Mouse (Mus musculus): ENCODE data around the gene Plet1.

Plet1 gene

GRCm38 (mm10) chr9:50495405-50496150 lies 1.3 kb downstream of the Plet1 start:
- DNase-seq (ENCODE audit: low spot score in 2 of 2), result no peak

- DNase-seq (ENCODE audit: low spot score in 2 of 2), result no peak
Measured at GRCm38 (mm10) chr9:50496151-50496505, 1.8 kb downstream of the Plet1 start.

GRCm38 (mm10) chr9:50496546-50496945 lies 2.2 kb downstream of the Plet1 start:
- no peak for DNase-seq (ENCODE audit: low spot score in 2 of 2)

- no peak for DNase-seq (ENCODE audit: low spot score in 2 of 2)
Measured at GRCm38 (mm10) chr9:50497076-50497475, 2.8 kb downstream of the Plet1 start.

GRCm38 (mm10) chr9:50497536-50497935 lies 3.2 kb downstream of the Plet1 start:
- DNase-seq (ENCODE audit: low spot score in 2 of 2), result no peak

- no peak for DNase-seq (ENCODE audit: low spot score in 2 of 2)
Measured at GRCm38 (mm10) chr9:50498815-50499214, 4.5 kb downstream of the Plet1 start.

GRCm38 (mm10) chr9:50499781-50500180 lies 5.5 kb downstream of the Plet1 start:
- no peak for DNase-seq (ENCODE audit: low spot score in 2 of 2)

GRCm38 (mm10) chr9:50500467-50500973 lies 6.2 kb downstream of the Plet1 start:
- DNase-seq (ENCODE audit: low spot score in 2 of 2), result no peak

GRCm38 (mm10) chr9:50500974-50501501 lies 6.7 kb downstream of the Plet1 start:
- no peak for DNase-seq (ENCODE audit: low spot score in 2 of 2)

GRCm38 (mm10) chr9:50502949-50503348 lies 8.6 kb downstream of the Plet1 start:
- no peak for DNase-seq (ENCODE audit: low spot score in 2 of 2)

GRCm38 (mm10) chr9:50505405-50505804 lies 11.1 kb downstream of the Plet1 start:
- no peak for DNase-seq (ENCODE audit: low spot score in 2 of 2)

GRCm38 (mm10) chr9:50507570-50507969 lies 13.2 kb downstream of the Plet1 start:
- DNase-seq (ENCODE audit: low spot score in 2 of 2), result no peak

- no peak for DNase-seq (ENCODE audit: low spot score in 2 of 2)
Measured at GRCm38 (mm10) chr9:50515462-50515861, 21.1 kb downstream of the Plet1 start.

GRCm38 (mm10) chr9:50518781-50519180 lies 24.5 kb downstream of the Plet1 start:
- DNase-seq (ENCODE audit: low spot score in 2 of 2), result no peak

GRCm38 (mm10) chr9:50520748-50521147 lies 26.4 kb downstream of the Plet1 start:
- DNase-seq (ENCODE audit: low spot score in 2 of 2), result no peak

GRCm38 (mm10) chr9:50521562-50521961 lies 27.2 kb downstream of the Plet1 start:
- DNase-seq (ENCODE audit: low spot score in 2 of 2), result no peak

GRCm38 (mm10) chr9:50522574-50522973 lies 28.2 kb downstream of the Plet1 start:
- DNase-seq (ENCODE audit: low spot score in 2 of 2), result no peak

- DNase-seq (ENCODE audit: low spot score in 2 of 2), result no peak
Measured at GRCm38 (mm10) chr9:50524936-50525335, 30.6 kb downstream of the Plet1 start.

GRCm38 (mm10) chr9:50525585-50525984 lies 31.3 kb downstream of the Plet1 start:
- no peak for DNase-seq (ENCODE audit: low spot score in 2 of 2)

- no peak for DNase-seq (ENCODE audit: low spot score in 2 of 2)
Measured at GRCm38 (mm10) chr9:50527860-50528259, 33.5 kb downstream of the Plet1 start.

GRCm38 (mm10) chr9:50528293-50528892 lies 34.1 kb downstream of the Plet1 start, which contains the start of gene Pts:
Gene Pts (minus strand): TSS chr9:50528724.
- DNase-seq (ENCODE audit: low spot score in 2 of 2), result peak; percentile 96 to 99

- DNase-seq (ENCODE audit: low spot score in 2 of 2), result no peak
Measured at GRCm38 (mm10) chr9:50530890-50531289, 36.6 kb downstream of the Plet1 start.

GRCm38 (mm10) chr9:50533328-50533727 lies 39.0 kb downstream of the Plet1 start:
- no peak for DNase-seq (ENCODE audit: low spot score in 2 of 2)
